Mouse (Mus musculus): ENCODE measurements around the gene Fads1.

- TF ChIP-seq POLR2A (IDR thresholded peaks at IDR 0.05; ENCODE audit: insufficient read depth, low read depth, low read length) (no peak), CTCF (IDR thresholded peaks at IDR 0.05; ENCODE audit: insufficient read depth, low read depth, low read length) (no peak)
Measured at GRCm38 (mm10) chr19:10204616-10205001, 21.9 kb downstream of the Fads1 start.
